Mouse (Mus musculus): ENCODE data around the gene Ube3a.

- TF ChIP-seq POLR2A (IDR thresholded peaks at IDR 0.05; ENCODE audit: insufficient read depth, low read length) (no peak), CTCF (IDR thresholded peaks at IDR 0.05; ENCODE audit: low read depth, low read length) (no peak)
These were observed 274 bp downstream of the Ube3a start for GRCm38 (mm10) chr7:59228866-59229182.
